Mouse (Mus musculus) kidney, postnatal 10 days (tissue): Measurements from ENCODE around the gene Uhrf1bp1.

Experiments used
- DNase-seq: peaks from one replicate; pipeline ENCODE4 v3.0.0; 2021; ENCODE audit warnings: mixed read lengths

The Uhrf1bp1 gene

GRCm38 (mm10) chr17:27911371-27911770, 55.1 kb downstream of the Uhrf1bp1 start:
- DNase-seq: no peak

GRCm38 (mm10) chr17:27914742-27915141, 58.5 kb downstream of the Uhrf1bp1 start:
- DNase-seq: no peak

GRCm38 (mm10) chr17:27916366-27916765, 60.1 kb downstream of the Uhrf1bp1 start:
- peak; percentile 51 for DNase-seq

GRCm38 (mm10) chr17:27920676-27921075, 64.4 kb downstream of the Uhrf1bp1 start:
- peak; percentile 74 for DNase-seq

- no peak for DNase-seq
Observed at GRCm38 (mm10) chr17:27922174-27922712, 66.0 kb downstream of the Uhrf1bp1 start.

- peak; percentile 62 for DNase-seq
Observed at GRCm38 (mm10) chr17:27925054-27925453, 68.8 kb downstream of the Uhrf1bp1 start.

GRCm38 (mm10) chr17:27925504-27925903, 69.3 kb downstream of the Uhrf1bp1 start:
- peak; percentile 50 for DNase-seq

GRCm38 (mm10) chr17:27930291-27930690, 74.0 kb downstream of the Uhrf1bp1 start:
- no peak for DNase-seq

GRCm38 (mm10) chr17:27931826-27932225, 75.6 kb downstream of the Uhrf1bp1 start:
- no peak for DNase-seq

- no peak for DNase-seq
Observed at GRCm38 (mm10) chr17:27934136-27934910, 78.1 kb downstream of the Uhrf1bp1 start.

GRCm38 (mm10) chr17:27935091-27935490, 78.8 kb downstream of the Uhrf1bp1 start:
- DNase-seq: no peak

- no peak for DNase-seq
Observed at GRCm38 (mm10) chr17:27937054-27937615, 80.9 kb downstream of the Uhrf1bp1 start.

- peak; percentile 49 for DNase-seq
Observed at GRCm38 (mm10) chr17:27938121-27938754, 82.0 kb downstream of the Uhrf1bp1 start.

GRCm38 (mm10) chr17:27939028-27939427, 82.8 kb downstream of the Uhrf1bp1 start:
- DNase-seq: peak; percentile 42

GRCm38 (mm10) chr17:27940352-27940751, 84.1 kb downstream of the Uhrf1bp1 start:
- DNase-seq: peak; percentile 59

- DNase-seq: no peak
Observed at GRCm38 (mm10) chr17:27941178-27941577, 84.9 kb downstream of the Uhrf1bp1 start.

GRCm38 (mm10) chr17:27941698-27942097, 85.5 kb downstream of the Uhrf1bp1 start:
- DNase-seq: no peak

- DNase-seq: no peak
Observed at GRCm38 (mm10) chr17:27942131-27942530, 85.9 kb downstream of the Uhrf1bp1 start.

GRCm38 (mm10) chr17:27945546-27946216, 89.4 kb downstream of the Uhrf1bp1 start:
- DNase-seq: peak; percentile 91

- no peak for DNase-seq
Observed at GRCm38 (mm10) chr17:27946371-27946770, 90.1 kb downstream of the Uhrf1bp1 start.

GRCm38 (mm10) chr17:27947155-27947554, 90.9 kb downstream of the Uhrf1bp1 start:
- no peak for DNase-seq
